Mouse (Mus musculus): Measurements from ENCODE around the gene Foxn3.

DNA sequence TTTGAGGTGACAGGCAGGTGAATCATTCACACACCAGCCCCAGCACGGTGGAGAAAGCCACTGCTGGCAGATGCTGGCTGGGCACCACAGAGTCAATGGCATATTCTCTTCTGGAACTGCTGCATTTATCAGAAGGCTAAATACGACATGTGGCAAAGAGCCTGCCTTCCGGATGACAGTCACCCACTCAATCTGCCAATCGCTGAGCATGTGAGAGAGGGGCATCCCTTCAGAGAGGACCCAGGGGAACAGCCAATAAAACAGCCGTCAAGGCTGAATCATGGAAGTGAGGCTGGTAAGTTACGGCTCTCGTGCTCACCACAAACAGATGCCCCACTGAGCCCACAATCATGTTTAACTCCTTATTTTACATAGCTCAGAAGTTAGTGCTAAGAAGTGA, 366.4 kb downstream of the Foxn3 start:
- TF ChIP-seq CTCF (IDR thresholded peaks at IDR 0.05; ENCODE audit: low read depth, low read length) (no peak), POLR2A (IDR thresholded peaks at IDR 0.05; ENCODE audit: insufficient read depth, low read length) (no peak)

All from ES-Bruce4 (cell line).